Mouse (Mus musculus) stomach, embryonic 14.5 days (tissue): Measurements from ENCODE around the gene Nasp. TPM values are rescaled to one million over a fixed set of nuclear protein-coding genes. Genes with fewer than 3 reads are reported as not detected.

Experiments
- ATAC-seq: fragments of 200-750 bp; cut with Nextera tagmentation; 2 replicates; pipeline ENCODE4 v1.8.0; 2017; ENCODE audit warnings: low read depth, moderate TSS enrichment; ENCODE audit not compliant: insufficient number of reproducible peaks, insufficient read depth, low FRiP score
- H3K27ac ChIP-seq: fragments of 300-500 bp; sonication (generic); 2 replicates; pipeline ENCODE4 v1.5.1; 2014; ENCODE audit warnings: mild to moderate bottlenecking, low read length, moderate library complexity, mixed read lengths
- H3K27me3 ChIP-seq: fragments of 300-500 bp; sonication (generic); 2 replicates; pipeline ENCODE4 v1.6.1; 2014; ENCODE audit warnings: low read length, control low read depth, mixed read lengths; ENCODE audit not compliant: control insufficient read depth, insufficient read depth
- H3K36me3 ChIP-seq: fragments of 300-500 bp; sonication (generic); 2 replicates; pipeline ENCODE4 v1.6.1; 2014; ENCODE audit warnings: mild to moderate bottlenecking, control low read depth, low read length, moderate library complexity, mixed read lengths; ENCODE audit not compliant: control insufficient read depth, insufficient read depth
- H3K4me1 ChIP-seq: fragments of 300-500 bp; sonication (generic); 2 replicates; pipeline ENCODE4 v1.6.1; 2014; ENCODE audit warnings: low read length, control low read depth, mixed read lengths; ENCODE audit not compliant: control insufficient read depth, insufficient read depth
- H3K4me2 ChIP-seq: fragments of 300-500 bp; sonication (generic); replicated peaks from 2 replicates; pipeline ENCODE4 v1.6.1; 2014; ENCODE audit warnings: low read depth, low read length, control low read depth
- H3K4me3 ChIP-seq: fragments of 300-500 bp; sonication (generic); 2 replicates; pipeline ENCODE4 v1.5.1; 2014; ENCODE audit warnings: low read depth, low read length, control low read depth
- H3K9ac ChIP-seq: fragments of 300-500 bp; sonication (generic); replicated peaks from 2 replicates; pipeline ENCODE4 v1.6.1; 2014; ENCODE audit warnings: low read depth, mild to moderate bottlenecking, control low read depth, low read length, moderate library complexity, mixed read lengths
- H3K9me3 ChIP-seq: fragments of 300-500 bp; sonication (generic); 2 replicates; pipeline ENCODE4 v1.6.1; 2016; ENCODE audit warnings: low read depth, low read length, control low read depth; ENCODE audit not compliant: control insufficient read depth
- WGBS: fragments of 180-500 bp; shearing (Covaris S2); extraction: QIAGEN DNeasy Blood & Tissue Kit; methylation state at CpG from one replicate; pipeline ENCODE4 v1.1.7; 2014; 5-methylcytosine and 5-hydroxymethylcytosine counted together
- polyA plus RNA-seq: library from polyadenylated mRNA; unstranded; fragments of >200 nt; fragmentation: Nextera tagmentation; extraction: Ambion mirVana; gene quantifications from 2 replicates; pipeline ENCODE4 v1.2.1, GENCODE M21; 2014

Gene Nasp
- polyA plus RNA-seq, 1 experiment from 2014 or later, result 162 TPM

- WGBS, result 0% methylated on average over 13 of the region's 13 CpGs
- ATAC-seq, result peak; percentile 91
Observed at GRCm38 (mm10) chr4:116627359-116627716, 403 bp downstream of the Nasp start.

DNA sequence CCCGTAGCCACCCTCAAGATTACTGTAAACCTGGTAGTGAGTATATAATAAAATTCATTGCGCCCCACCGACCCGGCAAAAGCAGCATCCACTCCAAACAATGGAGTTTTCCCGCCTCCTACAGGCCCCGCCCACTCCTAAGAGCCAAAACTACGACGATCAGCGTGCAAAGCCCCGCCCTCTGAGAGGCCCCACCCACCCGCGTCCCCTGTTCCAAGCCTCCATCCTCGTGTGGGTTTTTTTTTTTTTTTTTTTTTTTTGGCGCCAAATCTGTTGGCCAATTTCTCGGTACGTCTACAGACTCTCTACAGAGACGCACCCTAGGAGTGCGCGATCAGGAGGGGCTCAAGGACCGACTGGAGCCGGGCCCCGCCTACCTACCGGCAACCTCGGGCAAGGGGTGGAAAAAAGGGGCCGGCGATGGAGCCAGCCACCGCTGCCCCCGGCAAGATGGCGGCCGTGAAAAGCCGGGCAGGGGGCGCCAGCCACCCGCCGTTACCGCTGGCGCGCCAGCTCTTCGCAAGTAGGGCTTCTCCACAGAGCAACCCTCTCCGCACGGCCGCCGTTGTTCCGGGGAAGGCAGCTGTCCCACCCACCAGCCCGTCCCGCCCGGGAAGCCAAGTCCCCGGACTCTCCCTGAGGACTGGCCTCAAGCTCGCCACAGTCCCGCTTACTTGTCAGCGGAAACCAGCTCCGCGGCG, 933 bp downstream of the Nasp start:
- Histone ChIP-seq H3K27me3 (no peaks in the 10 kb centered on the region), H3K9me3 (no peaks in the 10 kb centered on the region), H3K4me2 (peak overlapping the region; percentile 67), H3K4me3 (peak overlapping the region; percentile 100), H3K4me1 (peaks cover 12% of the 10 kb centered on the region), H3K9ac (peak overlapping the region; percentile 93), H3K36me3 (peaks cover 7% of the 10 kb centered on the region), H3K27ac (peak overlapping the region; percentile 98)
- ATAC-seq, result peak; percentile 86
- WGBS, result under 1% methylated on average over 49 of the region's 53 CpGs

More at GRCm38 (mm10) chr4:116627359-116627716, 403 bp downstream of the Nasp start:
- Histone ChIP-seq H3K9ac (peak overlapping the region; percentile 93), H3K4me3 (peak overlapping the region; percentile 100), H3K4me1 (peaks cover 12% of the 10 kb centered on the region), H3K27ac (peak overlapping the region; percentile 98), H3K4me2 (peak overlapping the region; percentile 67), H3K27me3 (no peaks in the 10 kb centered on the region), H3K36me3 (peaks cover 4% of the 10 kb centered on the region), H3K9me3 (no peaks in the 10 kb centered on the region)

GRCm38 (mm10) chr4:116624831-116625230, 2.9 kb downstream of the Nasp start:
- no peaks in the 10 kb centered on the region for H3K9me3 ChIP-seq
- WGBS, result 94% methylated on average over 4 of the region's 4 CpGs
- peaks cover 22% of the 10 kb centered on the region for H3K36me3 ChIP-seq
- H3K9ac ChIP-seq, result no peak overlapping the region
- H3K4me1 ChIP-seq, result peaks cover 12% of the 10 kb centered on the region
- no peak for ATAC-seq
- H3K27ac ChIP-seq, result no peak overlapping the region
- H3K27me3 ChIP-seq, result no peaks in the 10 kb centered on the region
- no peak overlapping the region for H3K4me2 ChIP-seq
- no peak overlapping the region for H3K4me3 ChIP-seq

DNA sequence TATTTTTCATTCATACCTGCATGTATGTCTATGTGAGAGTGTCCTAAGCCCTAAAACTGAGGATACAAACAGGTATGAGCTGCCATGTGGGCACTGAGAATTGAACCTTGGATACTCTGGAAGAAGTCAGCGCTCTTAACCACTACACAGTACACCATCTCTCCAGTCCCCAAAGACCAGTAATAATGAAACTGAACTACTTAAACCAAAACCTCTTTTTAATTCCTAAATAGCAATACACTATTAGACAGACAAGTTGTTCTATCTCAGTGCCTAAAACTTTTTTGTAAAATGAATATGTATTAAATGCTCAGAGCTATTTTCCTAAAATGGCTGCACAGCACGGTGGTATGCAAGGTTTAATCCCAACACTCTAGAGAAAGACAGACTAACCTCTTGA, 12.5 kb downstream of the Nasp start:
- no peak overlapping the region for H3K27ac ChIP-seq
- H3K36me3 ChIP-seq, result peaks cover 63% of the 10 kb centered on the region
- 98% methylated on average over 2 of the region's 2 CpGs for WGBS
- H3K4me3 ChIP-seq, result no peak overlapping the region
- ATAC-seq, result no peak
- no peaks in the 10 kb centered on the region for H3K27me3 ChIP-seq
- H3K4me1 ChIP-seq, result no peaks in the 10 kb centered on the region
- no peaks in the 10 kb centered on the region for H3K9me3 ChIP-seq
- no peak overlapping the region for H3K4me2 ChIP-seq
- no peak overlapping the region for H3K9ac ChIP-seq

DNA sequence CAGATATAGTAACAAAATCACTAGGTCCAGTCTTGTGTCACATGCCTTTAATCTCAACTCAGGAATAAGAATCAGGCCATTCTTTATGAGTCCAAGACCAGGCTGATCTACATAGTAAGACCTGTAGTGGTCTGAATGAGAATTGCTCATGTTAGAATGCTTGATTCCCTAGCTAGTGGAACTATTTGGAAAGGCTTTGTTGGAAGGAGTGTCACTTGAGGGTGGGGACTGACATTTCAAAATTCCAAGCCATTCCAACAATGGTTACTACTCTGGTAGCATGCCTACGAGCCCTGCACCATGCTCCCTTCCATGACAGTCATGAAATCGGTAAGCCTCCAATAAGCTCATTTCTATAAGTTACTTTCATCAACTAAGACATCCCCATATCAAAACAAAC, 15.1 kb downstream of the Nasp start:
- Histone ChIP-seq H3K9ac (no peak overlapping the region), H3K36me3 (peaks cover 71% of the 10 kb centered on the region)
- WGBS, result 97% methylated on average over 2 of the region's 2 CpGs

GRCm38 (mm10) chr4:116596978-116597881, 30.5 kb downstream of the Nasp start:
- peak; percentile 96 for ATAC-seq
- peak overlapping the region; percentile 99 for H3K4me2 ChIP-seq
- H3K27ac ChIP-seq, result peak overlapping the region; percentile 75; the same call in 1 of the 2 replicates
- peak overlapping the region; percentile 66 for H3K4me3 ChIP-seq
- peaks cover 26% of the 10 kb centered on the region for H3K36me3 ChIP-seq
- H3K27me3 ChIP-seq, result no peaks in the 10 kb centered on the region
- peak overlapping the region; percentile 47 for H3K9ac ChIP-seq
- H3K4me1 ChIP-seq, result peaks cover 18% of the 10 kb centered on the region
- under 1% methylated on average over 50 of the region's 50 CpGs for WGBS
- no peaks in the 10 kb centered on the region for H3K9me3 ChIP-seq

More for the DNA sequence above, 15.1 kb downstream of the Nasp start:
- Histone ChIP-seq H3K9me3 (no peaks in the 10 kb centered on the region), H3K27me3 (no peaks in the 10 kb centered on the region), H3K27ac (no peak overlapping the region), H3K4me2 (no peak overlapping the region), H3K4me3 (no peak overlapping the region), H3K4me1 (no peaks in the 10 kb centered on the region)
- ATAC-seq, result no peak

DNA sequence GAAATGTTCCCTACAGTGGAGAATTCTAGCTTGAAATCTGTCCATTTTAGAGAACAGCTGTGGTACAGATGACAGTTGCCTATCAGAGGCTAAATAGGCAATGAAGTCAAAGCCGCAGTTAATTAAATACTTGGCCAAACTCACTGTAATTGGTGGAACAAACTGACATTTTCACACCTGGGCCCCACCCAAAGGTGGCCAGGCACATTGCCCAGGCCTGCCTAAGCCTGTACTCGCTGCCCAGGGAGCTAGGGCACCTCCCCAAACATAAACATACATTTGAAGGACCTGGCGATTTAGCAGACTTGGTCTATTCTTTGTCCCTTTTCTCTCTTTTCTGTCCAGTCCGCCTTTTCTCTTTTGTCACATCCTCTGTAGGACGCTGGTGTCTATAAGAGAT, 31.4 kb downstream of the Nasp start, which contains the start of gene Ccdc17:
TSS of gene Ccdc17 (plus strand) at position 276 of the 400 bp plus-strand sequence.
- no peak for ATAC-seq
- 20% methylated on average over 5 of the region's 5 CpGs for WGBS
- H3K36me3 ChIP-seq, result peaks cover 24% of the 10 kb centered on the region

DNA sequence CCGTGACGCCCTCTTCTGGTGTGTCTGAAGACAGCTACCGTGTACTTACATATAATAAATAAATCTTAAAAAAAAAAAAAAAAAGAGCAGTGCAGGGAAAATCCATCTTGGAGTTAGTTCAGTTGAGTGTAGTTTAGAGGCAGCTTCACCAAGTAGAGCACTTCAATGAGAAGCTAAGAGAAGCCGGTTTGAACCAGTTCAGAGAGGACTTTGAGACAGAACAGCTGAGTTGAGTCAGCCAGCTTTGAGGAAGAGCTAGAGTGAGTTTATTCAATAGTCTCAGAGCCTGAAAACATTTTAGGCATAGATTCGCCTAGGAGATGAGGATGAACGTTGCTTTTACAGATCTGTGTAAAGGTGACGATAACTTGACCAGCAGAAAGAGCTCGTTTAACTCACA, 31.9 kb downstream of the Nasp start:
- Histone ChIP-seq H3K4me2 (no peak overlapping the region), H3K36me3 (peaks cover 24% of the 10 kb centered on the region), H3K27ac (no peak overlapping the region), H3K9me3 (no peaks in the 10 kb centered on the region), H3K27me3 (no peaks in the 10 kb centered on the region), H3K4me3 (no peak overlapping the region), H3K9ac (no peak overlapping the region), H3K4me1 (peaks cover 18% of the 10 kb centered on the region)
- ATAC-seq, result no peak
- WGBS, result 75% methylated on average over 8 of the region's 8 CpGs

More for the DNA sequence above, 31.4 kb downstream of the Nasp start, which contains the start of gene Ccdc17:
- H3K27ac ChIP-seq, result peak within 1 kb of the TSS; percentile 75; the same call in 1 of the 2 replicates
- peak within 1 kb of the TSS; percentile 47 for H3K9ac ChIP-seq
- H3K4me2 ChIP-seq, result peak within 1 kb of the TSS; percentile 99
- H3K4me3 ChIP-seq, result peak within 1 kb of the TSS; percentile 66
- peaks cover 18% of the 10 kb centered on the region for H3K4me1 ChIP-seq
- no peaks in the 10 kb centered on the region for H3K27me3 ChIP-seq
- no peaks in the 10 kb centered on the region for H3K9me3 ChIP-seq
